Mouse (Mus musculus) c-Kit-positive CD71-positive TER-119-negative erythroid progenitor cells, embryonic 14.5 days (primary cell): ENCODE measurements at regions not wholly inside any gene's neighbourhood (a gene's known extent, or its start where the extent isn't known, plus 50 kb on each side); places are given as distances from the start of the nearest gene placed in this dataset.

Source experiments
- DNase-seq: peaks from one replicate; pipeline ENCODE4 v3.0.0-alpha.2; 2013; ENCODE audit warnings: low read depth

- no peak for DNase-seq
Observed at GRCm38 (mm10) chr13:110450526-110450925, 55.7 kb downstream of the Plk2 start.

GRCm38 (mm10) chr13:110452009-110452525 is 57.2 kb downstream of the Plk2 start:
- DNase-seq = no peak

GRCm38 (mm10) chr13:110455085-110455484 is 60.2 kb downstream of the Plk2 start:
- DNase-seq = no peak

GRCm38 (mm10) chr13:110455569-110456196 is 60.8 kb downstream of the Plk2 start:
- no peak for DNase-seq

- no peak for DNase-seq
Observed at GRCm38 (mm10) chr13:110458701-110459100, 63.9 kb downstream of the Plk2 start.

GRCm38 (mm10) chr13:110461581-110461980 is 66.7 kb downstream of the Plk2 start:
- DNase-seq = no peak

GRCm38 (mm10) chr13:110471526-110471925 is 76.7 kb downstream of the Plk2 start:
- DNase-seq = no peak

GRCm38 (mm10) chr13:110477709-110478108 is 82.9 kb downstream of the Plk2 start:
- no peak for DNase-seq

- DNase-seq = no peak
Observed at GRCm38 (mm10) chr13:110484358-110484940, 89.6 kb downstream of the Plk2 start.

GRCm38 (mm10) chr13:110485515-110485914 is 90.7 kb downstream of the Plk2 start:
- no peak for DNase-seq

- DNase-seq = no peak
Observed at GRCm38 (mm10) chr13:110490166-110490565, 95.3 kb downstream of the Plk2 start.

- no peak for DNase-seq
Observed at GRCm38 (mm10) chr13:110492296-110493001, 97.6 kb downstream of the Plk2 start.

GRCm38 (mm10) chr13:110493002-110493552 is 98.2 kb downstream of the Plk2 start:
- DNase-seq = no peak

- no peak for DNase-seq
Observed at GRCm38 (mm10) chr13:110497461-110497860, 102.6 kb downstream of the Plk2 start.

- no peak for DNase-seq
Observed at GRCm38 (mm10) chr13:110507814-110508362, 113.0 kb downstream of the Plk2 start.

GRCm38 (mm10) chr13:110517986-110518385 is 123.1 kb downstream of the Plk2 start:
- DNase-seq = no peak

- DNase-seq = no peak
Observed at GRCm38 (mm10) chr13:110522974-110523373, 128.1 kb downstream of the Plk2 start.

- DNase-seq = no peak
Observed at GRCm38 (mm10) chr13:110527681-110528080, 132.8 kb downstream of the Plk2 start.

- no peak for DNase-seq
Observed at GRCm38 (mm10) chr13:110529624-110530023, 134.8 kb downstream of the Plk2 start.

- DNase-seq = no peak
Observed at GRCm38 (mm10) chr13:110534320-110534764, 139.5 kb downstream of the Plk2 start.

GRCm38 (mm10) chr13:110535785-110536184 is 140.9 kb downstream of the Plk2 start:
- no peak for DNase-seq

- no peak for DNase-seq
Observed at GRCm38 (mm10) chr13:110537960-110538463, 143.2 kb downstream of the Plk2 start.
